Mouse (Mus musculus) hindbrain, embryonic 12.5 days (tissue): ENCODE data around the gene Zbtb48. TPM values are rescaled to one million over a fixed set of nuclear protein-coding genes. Genes with fewer than 3 reads are reported as not detected.

Experiments used
- ATAC-seq: fragments of 200-750 bp; cut with Nextera tagmentation; 2 replicates; pipeline ENCODE4 v1.8.0; 2017; ENCODE audit warnings: moderate TSS enrichment; ENCODE audit not compliant: low FRiP score
- H3K27ac ChIP-seq: fragments of 300-500 bp; sonication (generic); 2 replicates; pipeline ENCODE4 v1.5.1; 2016; ENCODE audit warnings: mild to moderate bottlenecking
- H3K27me3 ChIP-seq: fragments of 300-500 bp; sonication (generic); 2 replicates; pipeline ENCODE4 v1.6.1; 2016; ENCODE audit warnings: mild to moderate bottlenecking
- H3K36me3 ChIP-seq: fragments of 300-500 bp; sonication (generic); 2 replicates; pipeline ENCODE4 v1.6.1; 2016; ENCODE audit warnings: mild to moderate bottlenecking
- H3K4me1 ChIP-seq: fragments of 300-500 bp; sonication (generic); 2 replicates; pipeline ENCODE4 v1.6.1; 2016
- H3K4me2 ChIP-seq: fragments of 300-500 bp; sonication (generic); replicated peaks from 2 replicates; pipeline ENCODE4 v1.6.1; 2016; ENCODE audit warnings: mild to moderate bottlenecking
- H3K4me3 ChIP-seq: fragments of 300-500 bp; sonication (generic); 2 replicates; pipeline ENCODE4 v1.5.1; 2016; ENCODE audit warnings: mild to moderate bottlenecking
- H3K9ac ChIP-seq: fragments of 300-500 bp; sonication (generic); 2 replicates; pipeline ENCODE4 v1.6.1; 2016; ENCODE audit warnings: mild to moderate bottlenecking, moderate library complexity
- H3K9me3 ChIP-seq: fragments of 300-500 bp; sonication (generic); replicated peaks from 2 replicates; pipeline ENCODE4 v1.6.1; 2016; ENCODE audit warnings: mild to moderate bottlenecking
- WGBS: fragments of 180-500 bp; shearing (Covaris S2); methylation state at CpG from one replicate; pipeline ENCODE4 v1.1.7; 2016; 5-methylcytosine and 5-hydroxymethylcytosine counted together
- polyA plus RNA-seq: library from polyadenylated mRNA; unstranded; fragments of >200 nt; fragmentation: Nextera tagmentation; extraction: Ambion mirVana; gene quantifications from 2 replicates; pipeline ENCODE4 v1.2.1, GENCODE M21; 2016

The Zbtb48 gene
- polyA plus RNA-seq, 1 experiment from 2014 or later = 25.2 TPM

- WGBS = 15% methylated on average over 5 of the region's 5 CpGs
- Histone ChIP-seq H3K4me3 (no peak overlapping the region), H3K4me1 (peaks cover 16% of the 10 kb centered on the region), H3K9me3 (no peaks in the 10 kb centered on the region), H3K27ac (no peak overlapping the region), H3K36me3 (peaks cover 40% of the 10 kb centered on the region), H3K9ac (no peak overlapping the region), H3K4me2 (no peak overlapping the region), H3K27me3 (no peaks in the 10 kb centered on the region)
- ATAC-seq = peak; percentile 53
Measured at GRCm38 (mm10) chr4:151981363-151981762, 46.1 kb downstream of the Zbtb48 start.

DNA sequence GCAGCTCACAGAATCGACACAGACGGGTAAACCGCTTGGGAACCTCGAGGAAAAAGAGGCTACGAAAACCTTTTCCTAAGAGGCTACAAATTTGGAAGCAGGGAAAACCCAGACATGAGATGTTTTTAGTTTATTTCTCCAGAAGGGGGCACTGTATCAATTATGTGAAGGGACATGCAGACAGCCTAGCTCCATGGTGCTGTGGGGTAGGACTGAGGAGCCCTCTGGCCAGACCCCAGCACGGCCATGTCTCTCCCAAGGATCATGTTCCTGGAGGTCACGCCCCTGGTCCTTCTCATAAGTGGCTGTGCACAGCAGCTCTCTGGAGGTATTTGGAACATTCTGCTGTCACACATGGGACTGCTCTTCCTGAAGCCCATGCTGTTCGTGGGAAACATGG is 46.8 kb downstream of the Zbtb48 start:
- Histone ChIP-seq H3K27me3 (no peaks in the 10 kb centered on the region), H3K4me2 (no peak overlapping the region), H3K4me3 (no peak overlapping the region), H3K4me1 (peaks cover 10% of the 10 kb centered on the region), H3K9ac (no peak overlapping the region), H3K36me3 (peaks cover 44% of the 10 kb centered on the region), H3K9me3 (no peaks in the 10 kb centered on the region), H3K27ac (no peak overlapping the region)
- 83% methylated on average over 8 of the region's 8 CpGs for WGBS
- ATAC-seq = no peak

DNA sequence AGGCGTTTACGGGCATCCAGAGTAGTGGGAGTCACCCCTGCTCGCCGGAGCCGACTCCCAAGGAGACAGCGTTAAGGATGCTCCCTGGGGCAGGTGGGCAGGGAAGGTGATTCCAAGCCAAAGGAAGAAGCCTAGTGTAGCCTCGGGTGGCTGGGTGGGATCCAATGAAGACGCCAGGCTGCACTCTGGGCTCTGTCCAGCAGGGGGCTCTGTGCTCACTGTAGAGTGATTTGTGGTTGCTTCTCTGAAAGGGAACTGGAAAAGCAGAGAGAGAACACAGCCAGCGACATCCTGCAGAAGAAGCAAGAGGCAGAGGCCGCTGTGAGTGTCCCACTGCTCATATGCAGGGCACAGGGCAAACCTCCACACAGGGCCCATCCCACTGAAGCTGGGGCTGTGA is 49.7 kb downstream of the Zbtb48 start:
- ATAC-seq = no peak
- Histone ChIP-seq H3K27ac (no peak overlapping the region), H3K4me1 (peaks cover under 1% of the 10 kb centered on the region; the same call in 1 of the 2 replicates), H3K4me3 (no peak overlapping the region), H3K27me3 (no peaks in the 10 kb centered on the region), H3K36me3 (peaks cover 63% of the 10 kb centered on the region), H3K9me3 (peaks cover 3% of the 10 kb centered on the region), H3K4me2 (no peak overlapping the region), H3K9ac (no peak overlapping the region)
- 45% methylated on average over 10 of the region's 10 CpGs for WGBS

GRCm38 (mm10) chr4:151975441-151975840 is 52.0 kb downstream of the Zbtb48 start:
- H3K4me3 ChIP-seq = no peak overlapping the region
- peaks cover 3% of the 10 kb centered on the region for H3K9me3 ChIP-seq
- no peak overlapping the region for H3K27ac ChIP-seq
- ATAC-seq = no peak
- H3K27me3 ChIP-seq = no peaks in the 10 kb centered on the region
- H3K36me3 ChIP-seq = peaks cover 60% of the 10 kb centered on the region
- no peak overlapping the region for H3K4me2 ChIP-seq
- no peak overlapping the region for H3K9ac ChIP-seq
- no peaks in the 10 kb centered on the region for H3K4me1 ChIP-seq
- 98% methylated on average over 3 of the region's 3 CpGs for WGBS

DNA sequence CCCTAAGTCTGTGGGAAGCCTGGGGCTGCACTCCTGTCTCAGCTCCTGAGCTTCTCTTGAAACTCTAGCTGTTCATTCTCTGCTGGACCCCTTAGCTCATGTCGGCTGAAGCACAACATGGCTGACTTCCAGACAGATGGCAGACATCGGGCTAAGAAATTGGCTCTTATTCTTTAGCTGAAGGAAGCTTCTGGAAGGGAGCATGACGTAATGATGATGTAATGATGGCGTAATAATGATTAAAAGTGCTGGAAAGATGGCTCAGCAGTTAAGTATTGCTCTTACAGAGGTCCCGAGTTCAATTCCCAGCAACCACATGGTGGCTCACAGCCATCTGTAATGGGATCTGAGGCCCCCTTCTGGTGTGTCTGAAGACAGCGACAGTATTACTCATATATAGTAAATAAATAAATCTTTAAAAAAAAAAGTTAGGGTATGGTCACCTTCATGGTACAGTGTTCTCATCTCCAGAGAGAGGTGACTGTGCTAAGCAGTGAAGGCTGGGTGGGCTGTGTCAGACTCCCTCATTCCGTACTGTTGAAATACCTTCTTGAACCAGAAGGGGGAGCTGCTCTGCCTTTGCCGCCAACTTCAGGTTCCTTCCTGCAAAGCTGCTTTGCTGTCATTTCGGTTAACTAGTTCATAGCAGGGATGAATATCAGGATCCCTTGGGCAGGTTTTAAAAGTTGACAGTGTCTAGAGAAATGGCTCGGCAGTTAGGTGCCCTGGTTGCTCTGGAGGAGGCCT is 55.1 kb downstream of the Zbtb48 start:
- ATAC-seq = no peak
- Histone ChIP-seq H3K27me3 (no peaks in the 10 kb centered on the region), H3K4me2 (no peak overlapping the region), H3K9ac (no peak overlapping the region), H3K4me3 (no peak overlapping the region), H3K27ac (no peak overlapping the region), H3K9me3 (peaks cover 3% of the 10 kb centered on the region), H3K36me3 (peaks cover 51% of the 10 kb centered on the region), H3K4me1 (peaks cover 11% of the 10 kb centered on the region)
- 71% methylated on average over 10 of the region's 10 CpGs for WGBS

Other genes starting within 250 kb of the Zbtb48 start
- 136 and 157 TPM in 2 replicates for gene Camta1, start 165.8 kb downstream of the Zbtb48 start, polyA plus RNA-seq
- gene Dnajc11, start 94.0 kb downstream of the Zbtb48 start, polyA plus RNA-seq = 82.8 and 83.2 TPM in 2 replicates
- 31.7 and 37.0 TPM in 2 replicates for gene Thap3, start 38.7 kb downstream of the Zbtb48 start, polyA plus RNA-seq
- 29.2 and 29.7 TPM in 2 replicates for gene Phf13, start 31.4 kb downstream of the Zbtb48 start, polyA plus RNA-seq
- 8.0 and 8.2 TPM in 2 replicates for gene Klhl21, start 18.9 kb downstream of the Zbtb48 start, polyA plus RNA-seq
- 1.0 and 1.2 TPM in 2 replicates for gene Tas1r1, start 10.9 kb upstream of the Zbtb48 start, polyA plus RNA-seq
- 32.6 and 33.9 TPM in 2 replicates for gene Nol9, start 11.7 kb upstream of the Zbtb48 start, polyA plus RNA-seq
- gene Plekhg5, start 44.8 kb upstream of the Zbtb48 start, polyA plus RNA-seq = 11.7 and 12.0 TPM in 2 replicates
- 0.59 and 0.74 TPM in 2 replicates for gene Tnfrsf25, start 88.3 kb upstream of the Zbtb48 start, polyA plus RNA-seq
- gene Espn, start 124.7 kb upstream of the Zbtb48 start, polyA plus RNA-seq = 0.82 and 2.3 TPM in 2 replicates
- 2.4 and 2.9 TPM in 2 replicates for gene Hes2, start 131.2 kb upstream of the Zbtb48 start, polyA plus RNA-seq
- 128 and 132 TPM in 2 replicates for gene Acot7, start 150.5 kb upstream of the Zbtb48 start, polyA plus RNA-seq
- 13.1 and 16.2 TPM in 2 replicates for gene Gpr153, start 246.6 kb upstream of the Zbtb48 start, polyA plus RNA-seq